Mouse (Mus musculus): Measurements from ENCODE around the gene Gm12886.

The Gm12886 gene

DNA sequence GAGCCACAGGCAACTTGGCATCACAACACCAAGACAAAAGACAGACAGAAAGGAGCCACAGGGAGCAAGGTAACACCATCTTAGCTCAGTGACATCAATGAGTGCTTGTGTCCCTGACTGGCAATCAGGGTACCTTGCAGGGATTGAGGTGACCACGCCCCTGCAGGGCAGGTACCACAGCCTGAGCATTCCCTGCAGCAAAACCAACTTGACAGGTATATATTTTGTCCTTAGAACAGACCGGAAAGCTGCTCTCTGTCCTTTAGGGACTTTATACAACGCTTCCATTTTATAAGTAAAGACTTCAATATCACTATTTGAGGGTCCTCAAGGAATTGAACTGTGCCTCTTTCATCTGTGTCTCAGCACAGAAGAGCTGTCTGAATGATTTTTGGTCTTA lies at the start of gene Gm12886:
Gene Gm12886, minus strand, starts transcription at position 101 of the 400 bp plus-strand sequence.
- no peak for DNase-seq
